Mouse (Mus musculus): ENCODE data around the gene Tapbpl. TPM values are rescaled to one million over a fixed set of nuclear protein-coding genes. Genes with fewer than 3 reads are reported as not detected.

Gene Tapbpl
- polyA plus RNA-seq, 1 experiment from 2014 or later, result 2.5 TPM

DNA sequence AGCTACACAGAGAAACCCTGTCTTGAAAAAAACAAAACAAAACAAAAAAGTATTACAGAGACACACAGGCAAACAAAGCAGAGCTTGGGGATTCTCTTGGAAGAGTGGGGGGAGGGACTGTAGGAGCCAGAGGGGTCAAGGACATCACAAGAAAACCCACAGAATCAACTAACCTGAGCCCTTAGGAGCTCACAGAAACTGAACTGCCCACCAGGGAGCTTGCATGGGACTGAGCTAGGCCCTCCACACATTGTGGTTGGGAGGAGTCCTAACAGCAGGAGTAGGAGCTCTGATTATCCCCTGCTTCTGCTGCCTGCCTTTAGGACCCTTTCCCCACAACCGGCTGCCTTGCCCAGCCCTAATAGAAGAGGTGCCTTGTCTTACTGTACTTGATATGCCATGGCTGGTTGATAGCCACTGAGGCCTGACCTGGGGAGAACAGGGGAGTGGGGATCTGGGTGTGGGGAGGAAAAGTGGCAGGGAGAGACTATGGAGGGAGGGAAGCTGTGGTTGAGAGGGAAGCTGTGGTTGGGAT lies 36.1 kb downstream of the Tapbpl start:
- Histone ChIP-seq H3K4me2 (replicated peaks) (no peak overlapping the region), H3K9me3 (no peaks in the 10 kb centered on the region), H3K27ac (0 out of 2 replicates have a peak overlapping the region, but pooled peaks have one; percentile 6), H3K9ac (no peak overlapping the region), H3K27me3 (no peaks in the 10 kb centered on the region), H3K4me1 (0 out of 2 replicates have a peak, but pooled peaks cover 3% of the 10 kb centered on the region), H3K4me3 (no peak overlapping the region), H3K36me3 (peaks cover 13% of the 10 kb centered on the region)
- 43% methylated on average over 1 of the region's 1 CpGs for WGBS
- no peak for ATAC-seq (ENCODE audit: insufficient number of reproducible peaks, insufficient read depth, low FRiP score, low TSS enrichment)

DNA sequence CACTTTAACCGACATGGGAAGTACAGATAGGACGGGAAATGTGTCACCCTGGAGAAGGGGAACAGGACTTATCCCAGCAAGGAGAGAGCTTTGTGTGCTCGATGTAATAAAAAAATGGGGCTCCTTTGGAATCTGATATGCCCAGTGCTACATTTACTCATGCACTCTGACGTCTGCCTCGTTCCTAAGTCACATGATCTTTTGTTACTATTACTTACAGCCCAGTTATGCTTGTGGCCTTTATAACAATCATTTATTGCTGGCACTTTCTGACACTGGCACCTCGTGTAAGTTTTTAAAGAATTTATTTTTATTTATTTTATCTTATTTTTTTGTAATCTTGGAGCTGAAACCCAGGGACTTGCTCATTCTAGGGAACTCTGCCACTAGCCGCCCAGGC lies 38.3 kb downstream of the Tapbpl start:
- H3K4me1 ChIP-seq, result 0 out of 2 replicates have a peak, but pooled peaks cover 3% of the 10 kb centered on the region
- H3K36me3 ChIP-seq, result peaks cover 19% of the 10 kb centered on the region
- no peaks in the 10 kb centered on the region for H3K9me3 ChIP-seq
- H3K27ac ChIP-seq, result no peak overlapping the region
- H3K4me2 ChIP-seq (replicated peaks), result peak overlapping the region; percentile 79
- no peak for ATAC-seq (ENCODE audit: insufficient number of reproducible peaks, insufficient read depth, low FRiP score, low TSS enrichment)
- H3K27me3 ChIP-seq, result no peaks in the 10 kb centered on the region
- peak overlapping the region; percentile 72 for H3K4me3 ChIP-seq
- 64% methylated on average over 7 of the region's 7 CpGs for WGBS
- H3K9ac ChIP-seq, result no peak overlapping the region

GRCm38 (mm10) chr6:125192841-125193240 lies 38.8 kb downstream of the Tapbpl start:
- Histone ChIP-seq H3K9me3 (no peaks in the 10 kb centered on the region), H3K4me3 (peak overlapping the region; percentile 72), H3K4me1 (0 out of 2 replicates have a peak, but pooled peaks cover 3% of the 10 kb centered on the region), H3K27me3 (no peaks in the 10 kb centered on the region), H3K9ac (peak overlapping the region; percentile 84), H3K27ac (peak overlapping the region; percentile 100), H3K4me2 (replicated peaks) (peak overlapping the region; percentile 79), H3K36me3 (peaks cover 25% of the 10 kb centered on the region)
- 52% methylated on average over 5 of the region's 5 CpGs for WGBS
- no peak for ATAC-seq (ENCODE audit: insufficient number of reproducible peaks, insufficient read depth, low FRiP score, low TSS enrichment)

- WGBS, result under 1% methylated on average over 34 of the region's 34 CpGs
- H3K27ac ChIP-seq, result peak overlapping the region; percentile 100
- ATAC-seq (ENCODE audit: insufficient number of reproducible peaks, insufficient read depth, low FRiP score, low TSS enrichment), result peak; percentile 89
- peak overlapping the region; percentile 84 for H3K9ac ChIP-seq
- H3K4me2 ChIP-seq (replicated peaks), result peak overlapping the region; percentile 79
- peak overlapping the region; percentile 72 for H3K4me3 ChIP-seq
- no peaks in the 10 kb centered on the region for H3K27me3 ChIP-seq
- H3K36me3 ChIP-seq, result peaks cover 30% of the 10 kb centered on the region
- H3K4me1 ChIP-seq, result 0 out of 2 replicates have a peak, but pooled peaks cover 3% of the 10 kb centered on the region
- no peaks in the 10 kb centered on the region for H3K9me3 ChIP-seq
Measured at GRCm38 (mm10) chr6:125192016-125192714, 39.5 kb downstream of the Tapbpl start.

- peak within 1 kb of the TSS; percentile 100 for H3K27ac ChIP-seq
- H3K36me3 ChIP-seq, result peaks cover 37% of the 10 kb centered on the region
- H3K9ac ChIP-seq, result peak within 1 kb of the TSS; percentile 84
- peak within 1 kb of the TSS; percentile 79 for H3K4me2 ChIP-seq (replicated peaks)
- H3K4me1 ChIP-seq, result 0 out of 2 replicates have a peak, but pooled peaks cover 3% of the 10 kb centered on the region
- H3K27me3 ChIP-seq, result no peaks in the 10 kb centered on the region
- H3K9me3 ChIP-seq, result no peaks in the 10 kb centered on the region
- peak; percentile 96 for ATAC-seq (ENCODE audit: insufficient number of reproducible peaks, insufficient read depth, low FRiP score, low TSS enrichment)
- peak within 1 kb of the TSS; percentile 72 for H3K4me3 ChIP-seq
- under 1% methylated on average over 54 of the region's 54 CpGs for WGBS
Measured at GRCm38 (mm10) chr6:125191332-125192015, 40.2 kb downstream of the Tapbpl start, which contains the start of the genes Ncapd2 and Mrpl51. Gene Ncapd2 (minus strand): TSS chr6:125191701. Gene Mrpl51 (plus strand): TSS chr6:125191801.

DNA sequence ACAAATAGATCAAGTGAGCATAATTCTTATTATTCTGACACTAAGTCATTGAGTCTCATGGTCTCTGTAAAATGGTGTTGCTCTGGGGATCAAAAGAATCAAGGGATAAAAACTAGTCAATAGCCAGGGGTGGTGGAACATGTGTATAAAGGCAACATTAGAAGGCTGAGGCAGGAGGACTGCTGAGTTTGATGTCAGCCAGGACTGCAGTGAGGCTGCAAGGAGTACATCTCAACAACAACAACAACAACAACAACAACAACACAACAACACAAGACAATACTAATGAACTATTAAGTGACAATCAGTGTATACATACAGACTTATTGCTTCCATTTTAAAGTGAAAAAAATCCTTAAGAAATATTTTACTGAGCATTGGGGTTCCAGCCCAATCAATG lies 40.8 kb downstream of the Tapbpl start:
- peaks cover 44% of the 10 kb centered on the region for H3K36me3 ChIP-seq
- no peaks in the 10 kb centered on the region for H3K9me3 ChIP-seq
- H3K27me3 ChIP-seq, result no peaks in the 10 kb centered on the region
- peak overlapping the region; percentile 100; the same call in 1 of the 2 replicates for H3K27ac ChIP-seq
- H3K4me2 ChIP-seq (replicated peaks), result peak overlapping the region; percentile 64
- no peak for ATAC-seq (ENCODE audit: insufficient number of reproducible peaks, insufficient read depth, low FRiP score, low TSS enrichment)
- H3K4me1 ChIP-seq, result 0 out of 2 replicates have a peak, but pooled peaks cover 3% of the 10 kb centered on the region
- peak overlapping the region; percentile 84 for H3K9ac ChIP-seq
- peak overlapping the region; percentile 72 for H3K4me3 ChIP-seq

GRCm38 (mm10) chr6:125186203-125186602 lies 45.5 kb downstream of the Tapbpl start:
- Histone ChIP-seq H3K9ac (no peak overlapping the region), H3K9me3 (no peaks in the 10 kb centered on the region), H3K36me3 (peaks cover 70% of the 10 kb centered on the region), H3K27ac (no peak overlapping the region), H3K4me1 (no peaks in the 10 kb centered on the region), H3K27me3 (no peaks in the 10 kb centered on the region), H3K4me2 (replicated peaks) (no peak overlapping the region), H3K4me3 (no peak overlapping the region)
- ATAC-seq (ENCODE audit: insufficient number of reproducible peaks, insufficient read depth, low FRiP score, low TSS enrichment), result no peak
- 93% methylated on average over 10 of the region's 10 CpGs for WGBS

- H3K9me3 ChIP-seq, result no peaks in the 10 kb centered on the region
- H3K4me1 ChIP-seq, result no peaks in the 10 kb centered on the region
- no peak for ATAC-seq (ENCODE audit: insufficient number of reproducible peaks, insufficient read depth, low FRiP score, low TSS enrichment)
- H3K4me3 ChIP-seq, result no peak overlapping the region
- 87% methylated on average over 5 of the region's 5 CpGs for WGBS
- H3K9ac ChIP-seq, result no peak overlapping the region
- H3K36me3 ChIP-seq, result peaks cover 91% of the 10 kb centered on the region
- no peak overlapping the region for H3K27ac ChIP-seq
- no peaks in the 10 kb centered on the region for H3K27me3 ChIP-seq
- no peak overlapping the region for H3K4me2 ChIP-seq (replicated peaks)
Measured at GRCm38 (mm10) chr6:125182133-125182532, 49.5 kb downstream of the Tapbpl start.

- no peaks in the 10 kb centered on the region for H3K27me3 ChIP-seq
- H3K4me3 ChIP-seq, result no peak overlapping the region
- H3K4me1 ChIP-seq, result no peaks in the 10 kb centered on the region
- no peak overlapping the region for H3K27ac ChIP-seq
- no peaks in the 10 kb centered on the region for H3K9me3 ChIP-seq
- ATAC-seq (ENCODE audit: insufficient number of reproducible peaks, insufficient read depth, low FRiP score, low TSS enrichment), result no peak
- 93% methylated on average over 7 of the region's 7 CpGs for WGBS
- H3K36me3 ChIP-seq, result peaks cover 91% of the 10 kb centered on the region
- H3K9ac ChIP-seq, result no peak overlapping the region
- no peak overlapping the region for H3K4me2 ChIP-seq (replicated peaks)
Measured at GRCm38 (mm10) chr6:125179601-125180000, 52.1 kb downstream of the Tapbpl start.

GRCm38 (mm10) chr6:125175469-125175868 lies 56.2 kb downstream of the Tapbpl start:
- no peaks in the 10 kb centered on the region for H3K9me3 ChIP-seq
- no peak overlapping the region for H3K9ac ChIP-seq
- H3K4me2 ChIP-seq (replicated peaks), result no peak overlapping the region
- no peaks in the 10 kb centered on the region for H3K4me1 ChIP-seq
- ATAC-seq (ENCODE audit: insufficient number of reproducible peaks, insufficient read depth, low FRiP score, low TSS enrichment), result no peak
- no peak overlapping the region for H3K4me3 ChIP-seq
- H3K27me3 ChIP-seq, result no peaks in the 10 kb centered on the region
- H3K27ac ChIP-seq, result no peak overlapping the region
- 92% methylated on average over 5 of the region's 5 CpGs for WGBS
- peaks cover 99% of the 10 kb centered on the region for H3K36me3 ChIP-seq

All from embryonic facial prominence, embryonic 12.5 days (tissue).